In the genomic region with DNA sequence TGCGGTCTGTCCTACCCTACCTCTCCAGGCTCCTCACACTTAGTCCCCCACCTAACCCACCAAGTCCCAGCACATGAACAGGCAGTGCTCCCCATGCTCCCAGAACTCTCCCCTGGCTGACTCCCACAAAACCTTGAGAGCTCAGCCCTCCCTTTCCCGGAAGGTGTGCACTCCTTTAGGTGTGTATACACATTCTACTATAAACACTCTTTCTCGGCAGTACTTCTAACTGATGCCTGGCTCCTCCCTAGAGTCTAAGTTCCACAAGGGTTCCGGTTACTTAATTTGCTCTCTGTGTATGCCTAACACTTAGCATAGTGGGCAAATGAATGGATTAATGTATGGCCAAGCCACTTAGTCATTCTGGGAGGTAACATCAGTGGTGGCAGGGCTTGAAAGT, we compare ENCODE assay signal across 14 mouse cellular contexts.
"Had no signal": no experiment of that assay in that cellular context is flagged by ENCODE, and none has a peak within 500 bp of the region (broad histone marks: within the 10 kb centered on the region; RNA-seq: fewer than 3 reads in every experiment).

No protein-coding gene starts in this region.

- ATAC-seq: inflammation-experienced regulatory T-cells, adult 6 months; liver, postnatal 0 days; midbrain, embryonic 15.5 days had no signal

- H3K4me2 ChIP-seq: limb, embryonic 12.5 days; liver, embryonic 13.5 days; midbrain, embryonic 11.5 days; midbrain, embryonic 15.5 days; neural tube, embryonic 12.5 days had no signal

- H3K9me3 ChIP-seq: limb, embryonic 12.5 days; liver, embryonic 13.5 days; megakaryocyte, embryonic 14.5 days; midbrain, embryonic 15.5 days; neural tube, embryonic 12.5 days had no signal

- H3K4me1 ChIP-seq: limb, embryonic 12.5 days; liver, embryonic 13.5 days; megakaryocyte, embryonic 14.5 days; midbrain, embryonic 15.5 days; neural tube, embryonic 12.5 days had no signal

- H3K4me3 ChIP-seq: limb, embryonic 12.5 days; liver, embryonic 13.5 days; megakaryocyte, embryonic 14.5 days; midbrain, embryonic 15.5 days; neural tube, embryonic 12.5 days had no signal

- H3K27ac ChIP-seq: limb, embryonic 12.5 days; liver, embryonic 13.5 days; macrophage; midbrain, embryonic 15.5 days; neural tube, embryonic 12.5 days had no signal

- DNase-seq: kidney, adult 18-20 months; kidney, postnatal 10 days; kidney, postnatal 4 days; liver; liver, embryonic 13.5 days; liver, postnatal 0 days; thymus, postnatal 36 days had no signal

- H3K27me3 ChIP-seq: limb, embryonic 12.5 days; liver, embryonic 13.5 days; megakaryocyte, embryonic 14.5 days; midbrain, embryonic 15.5 days; neural tube, embryonic 12.5 days had no signal

- H3K9ac ChIP-seq: limb, embryonic 12.5 days; liver, embryonic 13.5 days; liver, postnatal 0 days; midbrain, embryonic 15.5 days; neural tube, embryonic 12.5 days had no signal
